Mouse (Mus musculus) embryonic facial prominence, embryonic 10.5 days (tissue): ENCODE measurements at regions not wholly inside any gene's neighbourhood (a gene's known extent, or its start where the extent isn't known, plus 50 kb on each side); places are given as distances from the start of the nearest gene placed in this dataset.

Source experiments
- DNase-seq: peaks from one replicate; pipeline ENCODE4 v3.0.0-alpha.2; 2017; ENCODE audit warnings: low spot score
- H3K27ac ChIP-seq: fragments of 300-500 bp; sonication (generic); replicated peaks from 2 replicates; pipeline ENCODE4 v1.5.1; 2016; ENCODE audit warnings: mild to moderate bottlenecking
- H3K27me3 ChIP-seq: fragments of 300-500 bp; sonication (generic); replicated peaks from 2 replicates; pipeline ENCODE4 v1.6.1; 2016; ENCODE audit warnings: low read depth, mild to moderate bottlenecking; ENCODE audit not compliant: poor library complexity, severe bottlenecking
- H3K36me3 ChIP-seq: fragments of 300-500 bp; sonication (generic); replicated peaks from 2 replicates; pipeline ENCODE4 v1.6.1; 2016; ENCODE audit warnings: mild to moderate bottlenecking, moderate library complexity
- H3K4me1 ChIP-seq: fragments of 300-500 bp; sonication (generic); 2 replicates; pipeline ENCODE4 v1.6.1; 2016
- H3K4me3 ChIP-seq: fragments of 300-500 bp; sonication (generic); 2 replicates; pipeline ENCODE4 v1.5.1; 2016; ENCODE audit warnings: mild to moderate bottlenecking, moderate library complexity
- H3K9me3 ChIP-seq: fragments of 300-500 bp; sonication (generic); 2 replicates; pipeline ENCODE4 v1.6.1; 2016; ENCODE audit warnings: mild to moderate bottlenecking
- WGBS: fragments of 180-500 bp; shearing (Covaris S2); methylation state at CpG from one replicate; pipeline ENCODE4 v1.1.7; 2016; 5-methylcytosine and 5-hydroxymethylcytosine counted together

DNA sequence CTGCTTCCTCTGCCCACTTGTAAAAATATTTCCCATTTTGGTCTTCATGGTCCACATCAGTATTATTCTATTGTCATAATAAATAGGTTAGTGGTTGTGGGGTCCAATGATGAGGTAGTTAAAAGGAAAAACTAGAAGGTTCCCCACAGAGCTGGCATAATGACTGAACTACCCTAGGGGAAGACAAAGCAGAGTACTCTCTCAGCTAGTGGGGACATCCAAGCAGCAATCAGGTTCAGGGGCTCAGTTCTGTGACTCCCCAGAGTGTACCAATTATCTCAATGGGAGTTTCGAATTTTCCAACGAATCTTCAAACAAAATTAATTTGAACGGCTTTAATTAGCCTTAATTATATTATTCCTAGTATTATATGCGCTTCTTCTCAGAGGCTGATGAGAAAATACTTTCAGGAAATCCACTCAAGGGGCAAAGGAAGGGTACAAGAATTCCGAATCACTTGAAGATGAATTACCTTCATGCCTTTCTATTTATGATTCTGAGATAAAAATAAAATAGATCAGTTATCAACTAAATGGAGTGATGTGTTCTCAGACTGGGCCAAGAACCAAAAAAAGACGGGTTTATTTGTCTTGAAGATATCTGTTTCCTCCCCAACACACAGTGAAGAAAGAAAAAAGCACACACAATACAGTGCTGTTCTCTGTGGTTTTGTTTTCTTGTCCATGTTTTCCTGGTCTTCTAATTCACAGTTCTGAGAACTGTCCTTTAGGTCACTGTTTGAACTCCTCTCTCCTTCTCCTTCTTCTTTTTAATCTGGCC, 392.7 kb downstream of the Nuf2 start:
- Histone ChIP-seq H3K36me3 (no peaks in the 10 kb centered on the region), H3K4me3 (no peak overlapping the region), H3K9me3 (no peaks in the 10 kb centered on the region), H3K27ac (no peak overlapping the region), H3K27me3 (no peaks in the 10 kb centered on the region), H3K4me1 (peaks cover 3% of the 10 kb centered on the region; the same call in 1 of the 2 replicates)
- DNase-seq: no peak
- 60% methylated on average over 6 of the region's 6 CpGs for WGBS

DNA sequence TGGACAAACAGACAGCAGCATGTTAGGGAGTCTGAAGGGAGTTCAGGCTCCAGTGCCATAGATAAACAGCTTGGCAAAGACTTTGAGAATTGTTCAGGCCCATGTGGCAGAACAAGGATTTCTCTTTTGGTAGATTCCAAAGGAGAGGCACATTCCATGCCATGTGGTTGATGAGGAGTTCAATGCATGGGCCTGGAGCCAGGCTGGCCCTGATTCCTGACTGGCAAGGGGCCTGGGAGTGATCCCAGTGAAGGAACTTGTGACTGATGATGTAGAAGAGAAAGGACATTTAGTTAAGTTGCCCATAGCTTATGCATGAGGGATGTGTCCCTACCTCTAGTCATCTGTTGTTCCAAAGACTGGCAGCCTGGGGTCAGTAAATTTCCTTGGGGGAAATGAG, 395.7 kb downstream of the Nuf2 start:
- Histone ChIP-seq H3K27me3 (no peaks in the 10 kb centered on the region), H3K4me1 (peaks cover 3% of the 10 kb centered on the region; the same call in 1 of the 2 replicates), H3K9me3 (no peaks in the 10 kb centered on the region), H3K4me3 (no peak overlapping the region), H3K27ac (no peak overlapping the region), H3K36me3 (no peaks in the 10 kb centered on the region)
- DNase-seq: no peak

DNA sequence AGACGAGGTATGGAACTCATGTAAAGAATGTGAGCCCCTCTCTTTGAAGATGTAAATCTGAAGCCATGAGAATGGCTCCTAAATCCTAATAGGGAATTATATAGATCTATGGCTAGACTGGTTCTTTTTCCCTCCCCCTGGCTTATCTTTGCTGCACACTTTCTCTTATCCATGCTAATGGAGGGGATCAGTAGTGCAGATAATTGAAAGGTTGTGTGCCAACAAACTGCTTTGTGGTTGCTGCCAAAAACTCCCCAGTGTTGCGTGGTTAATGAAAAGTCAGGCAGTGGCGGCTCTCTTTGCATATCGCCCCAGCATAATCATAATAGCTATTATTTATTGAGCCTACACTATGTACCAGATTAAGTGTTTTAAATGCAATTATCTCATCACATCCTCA, 427.6 kb downstream of the Nuf2 start:
- Histone ChIP-seq H3K36me3 (no peaks in the 10 kb centered on the region), H3K27ac (no peak overlapping the region), H3K27me3 (no peaks in the 10 kb centered on the region), H3K9me3 (no peaks in the 10 kb centered on the region), H3K4me3 (no peak overlapping the region), H3K4me1 (no peaks in the 10 kb centered on the region)
- WGBS: 70% methylated on average over 4 of the region's 4 CpGs
- no peak for DNase-seq

DNA sequence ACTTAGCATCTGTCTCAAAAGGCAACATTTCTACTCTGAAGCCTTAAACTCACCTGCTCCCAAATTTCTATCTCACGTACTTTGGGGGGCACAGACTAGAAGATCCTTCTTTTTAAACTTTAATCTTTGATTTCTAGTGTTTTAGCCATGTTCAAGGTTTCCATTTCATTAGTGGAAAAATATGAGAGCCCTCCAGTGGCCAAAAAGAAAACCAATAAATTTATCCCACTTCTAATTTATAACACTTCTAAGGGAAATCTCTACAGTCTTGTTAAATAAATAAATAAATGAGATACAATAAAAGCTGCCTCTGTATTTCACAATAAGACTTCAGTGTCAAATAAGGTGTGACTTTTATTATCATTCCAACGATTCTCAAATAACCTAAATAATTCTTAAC, 428.2 kb downstream of the Nuf2 start:
- WGBS: 87% methylated on average over 2 of the region's 2 CpGs
- H3K27ac ChIP-seq: no peak overlapping the region
- H3K36me3 ChIP-seq: no peaks in the 10 kb centered on the region

DNA sequence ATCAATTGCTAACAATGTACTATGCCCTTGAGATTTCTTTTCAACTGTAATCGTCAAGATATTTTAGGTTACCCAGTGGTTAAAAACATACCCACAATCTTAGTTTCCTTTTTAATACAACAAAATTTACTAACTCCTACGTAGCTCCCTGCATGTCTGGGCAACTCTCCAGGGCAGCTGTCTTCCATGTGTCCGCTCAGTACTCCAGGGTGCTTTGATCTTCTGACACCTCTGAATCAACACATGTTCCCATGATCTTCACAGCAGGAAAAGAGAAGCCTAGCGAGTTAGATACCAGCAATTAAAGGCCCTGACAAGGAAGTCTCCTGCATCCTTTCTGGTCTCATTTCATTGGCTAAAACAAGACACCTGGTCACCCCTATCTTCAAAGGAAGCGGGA, 432.0 kb downstream of the Nuf2 start:
- no peak for DNase-seq
- WGBS: 74% methylated on average over 5 of the region's 5 CpGs
- H3K27me3 ChIP-seq: no peaks in the 10 kb centered on the region
- H3K27ac ChIP-seq: no peak overlapping the region
- H3K4me3 ChIP-seq: no peak overlapping the region
- no peaks in the 10 kb centered on the region for H3K9me3 ChIP-seq
- H3K4me1 ChIP-seq: peaks cover 11% of the 10 kb centered on the region
- H3K36me3 ChIP-seq: no peaks in the 10 kb centered on the region

More for the DNA sequence above, 428.2 kb downstream of the Nuf2 start:
- Histone ChIP-seq H3K4me3 (no peak overlapping the region), H3K4me1 (no peaks in the 10 kb centered on the region), H3K9me3 (no peaks in the 10 kb centered on the region), H3K27me3 (no peaks in the 10 kb centered on the region)
- DNase-seq: no peak

DNA sequence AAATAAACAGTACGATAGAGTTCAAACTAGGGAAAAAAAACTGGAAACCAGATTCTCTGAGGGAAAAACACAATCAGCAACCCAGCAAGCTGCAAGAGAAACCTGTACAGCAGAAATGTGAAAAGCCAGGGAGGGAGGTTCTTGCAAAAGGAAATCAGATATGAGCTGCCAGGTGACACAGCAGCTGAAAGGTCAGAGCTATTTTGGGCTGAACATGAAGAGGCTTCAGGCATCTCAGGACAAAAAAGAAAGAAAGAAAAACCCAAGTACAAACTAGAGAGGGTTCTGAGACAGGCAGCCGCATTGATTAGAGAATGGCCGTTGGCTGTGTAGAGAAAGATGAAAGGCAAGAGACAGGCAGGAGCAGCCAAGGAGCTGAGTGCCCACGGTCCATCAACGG, 434.5 kb downstream of the Nuf2 start:
- Histone ChIP-seq H3K36me3 (no peaks in the 10 kb centered on the region), H3K27ac (no peak overlapping the region; the same call in 1 of the 2 replicates), H3K4me1 (peaks cover 11% of the 10 kb centered on the region), H3K4me3 (no peak overlapping the region), H3K9me3 (no peaks in the 10 kb centered on the region), H3K27me3 (no peaks in the 10 kb centered on the region)
- 61% methylated on average over 5 of the region's 5 CpGs for WGBS
- DNase-seq: peak; percentile 18

DNA sequence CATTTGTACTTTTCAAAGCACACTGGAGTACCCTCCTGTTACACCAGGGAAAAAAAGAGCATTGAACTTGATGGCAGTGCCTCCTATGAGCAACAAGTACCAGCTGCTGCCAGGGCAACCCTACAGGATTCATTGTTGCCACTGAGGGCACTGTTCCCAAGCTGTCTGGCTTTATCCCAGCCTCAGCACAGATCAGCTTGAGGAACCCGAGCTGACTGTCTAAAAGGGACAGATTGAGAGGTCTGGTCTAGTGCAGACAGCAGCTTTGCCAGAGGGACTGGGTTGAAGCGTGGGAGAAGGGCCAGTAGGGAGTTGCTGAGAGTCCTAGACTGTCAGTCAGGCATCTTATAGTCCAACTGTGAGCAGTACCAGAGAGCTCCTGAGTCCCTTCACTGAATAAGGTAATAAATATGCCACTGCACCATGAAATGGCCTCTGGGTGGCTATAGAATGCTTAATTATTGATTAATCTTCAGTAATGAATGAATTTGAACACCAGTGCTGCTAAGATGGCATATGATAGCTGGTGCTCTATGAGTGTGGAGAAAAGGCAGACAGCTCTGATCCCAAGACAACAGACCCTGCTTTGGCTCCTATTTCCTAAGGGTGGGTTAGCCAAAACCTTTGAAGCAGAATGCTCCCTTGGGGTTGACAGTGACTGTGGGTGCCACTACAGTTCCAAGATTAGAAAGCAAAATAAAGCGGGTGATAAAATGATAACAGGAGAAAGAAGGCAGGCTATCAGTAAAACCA, 437.5 kb downstream of the Nuf2 start:
- H3K9me3 ChIP-seq: no peaks in the 10 kb centered on the region
- no peak overlapping the region for H3K4me3 ChIP-seq
- no peak for DNase-seq
- H3K27me3 ChIP-seq: no peaks in the 10 kb centered on the region
- H3K4me1 ChIP-seq: peaks cover 11% of the 10 kb centered on the region
- no peaks in the 10 kb centered on the region for H3K36me3 ChIP-seq
- WGBS: 74% methylated on average over 3 of the region's 3 CpGs
- H3K27ac ChIP-seq: no peak overlapping the region

DNA sequence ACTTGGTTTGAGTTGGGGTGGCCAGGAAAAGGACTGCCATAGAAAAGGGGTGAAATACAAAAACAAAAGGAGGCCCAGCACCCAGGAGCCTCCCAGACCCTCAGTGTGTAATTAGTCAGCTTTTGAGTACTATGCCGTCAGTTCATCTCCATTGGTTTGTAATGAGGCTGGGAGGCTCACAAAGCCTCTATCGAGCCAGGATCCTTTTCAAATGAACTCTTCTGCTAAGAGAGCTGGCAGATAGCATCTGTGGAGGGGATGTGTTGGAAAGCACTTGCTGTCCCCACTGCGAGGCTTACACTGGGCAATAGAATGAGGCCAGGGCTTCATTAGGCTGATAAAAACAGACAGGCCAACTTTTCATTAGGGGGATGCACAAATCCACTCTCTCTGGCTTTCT, 445.2 kb downstream of the Nuf2 start:
- H3K27ac ChIP-seq: no peak overlapping the region
- DNase-seq: no peak
- WGBS: 73% methylated on average over 3 of the region's 3 CpGs
- H3K36me3 ChIP-seq: no peaks in the 10 kb centered on the region
- H3K9me3 ChIP-seq: no peaks in the 10 kb centered on the region
- no peaks in the 10 kb centered on the region for H3K27me3 ChIP-seq
- no peak overlapping the region for H3K4me3 ChIP-seq
- no peaks in the 10 kb centered on the region for H3K4me1 ChIP-seq

DNA sequence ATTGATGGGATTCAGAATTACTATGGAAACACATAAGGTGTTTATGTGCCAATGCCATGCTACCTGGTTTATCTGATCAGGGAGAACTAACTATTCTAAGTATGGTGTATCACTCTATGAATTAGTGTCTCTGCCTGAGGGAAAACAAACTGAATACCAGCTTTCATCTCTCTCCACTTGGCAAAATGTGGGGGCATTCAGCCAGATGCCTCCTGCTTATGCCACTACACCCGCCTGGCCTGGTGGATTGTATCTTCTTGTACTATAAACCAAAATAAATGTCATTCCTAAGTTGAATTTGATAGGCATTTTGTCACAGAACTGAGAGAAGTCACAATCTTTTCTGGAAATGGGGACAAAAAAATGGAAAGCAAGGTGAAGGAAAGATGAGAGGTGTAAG, 450.6 kb downstream of the Nuf2 start:
- Histone ChIP-seq H3K4me3 (no peak overlapping the region), H3K27ac (no peak overlapping the region), H3K4me1 (peaks cover under 1% of the 10 kb centered on the region; the same call in 1 of the 2 replicates), H3K36me3 (no peaks in the 10 kb centered on the region), H3K27me3 (no peaks in the 10 kb centered on the region), H3K9me3 (no peaks in the 10 kb centered on the region)
- DNase-seq: no peak
- WGBS: 86% methylated on average over 1 of the region's 1 CpGs

DNA sequence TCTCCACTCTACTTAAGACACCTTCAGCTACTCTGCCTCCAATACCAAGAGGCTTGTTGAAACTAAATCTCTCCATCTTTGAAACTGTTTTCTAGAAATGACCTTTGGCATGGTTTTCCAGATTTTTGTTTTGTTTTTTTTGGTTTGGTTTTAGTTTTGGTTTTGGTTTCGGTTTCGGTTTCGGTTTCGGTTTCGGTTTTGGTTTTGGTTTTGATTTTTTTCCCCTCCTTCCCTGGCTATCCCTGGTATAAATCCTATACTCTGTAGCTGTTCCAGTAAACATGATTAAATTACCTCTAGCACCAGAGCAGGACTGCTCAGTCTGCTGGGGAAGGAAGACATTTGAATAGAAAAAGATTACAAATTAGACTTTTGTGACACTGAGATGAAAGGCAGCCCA, 454.0 kb downstream of the Nuf2 start:
- Histone ChIP-seq H3K27ac (no peak overlapping the region), H3K4me1 (peaks cover 3% of the 10 kb centered on the region; the same call in 1 of the 2 replicates), H3K4me3 (no peak overlapping the region), H3K36me3 (no peaks in the 10 kb centered on the region), H3K9me3 (no peaks in the 10 kb centered on the region), H3K27me3 (no peaks in the 10 kb centered on the region)
- no peak for DNase-seq
- 96% methylated on average over 5 of the region's 5 CpGs for WGBS

DNA sequence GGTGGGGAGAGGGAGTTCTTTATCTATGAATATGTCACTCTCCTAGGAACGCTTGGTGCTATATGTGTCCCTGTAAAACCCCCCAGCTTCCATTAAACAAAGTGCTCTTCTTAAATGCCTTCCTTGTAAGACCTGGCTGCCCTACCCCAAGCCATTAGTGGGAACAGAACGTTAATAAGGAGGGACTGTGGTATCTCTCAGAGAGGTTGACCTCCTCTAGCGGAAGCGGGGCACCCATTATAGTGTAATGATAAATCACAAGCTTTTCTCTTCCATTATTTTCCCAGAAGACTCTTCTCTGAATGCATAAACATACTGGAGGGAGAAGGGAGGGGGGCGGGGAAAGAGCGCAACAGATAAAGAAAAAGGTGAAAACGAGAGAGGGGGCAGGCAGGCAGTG, 455.3 kb downstream of the Nuf2 start:
- no peak overlapping the region for H3K27ac ChIP-seq
- no peaks in the 10 kb centered on the region for H3K27me3 ChIP-seq
- H3K4me1 ChIP-seq: peaks cover 3% of the 10 kb centered on the region; the same call in 1 of the 2 replicates
- H3K36me3 ChIP-seq: no peaks in the 10 kb centered on the region
- no peaks in the 10 kb centered on the region for H3K9me3 ChIP-seq
- 77% methylated on average over 7 of the region's 7 CpGs for WGBS
- no peak for DNase-seq
- no peak overlapping the region for H3K4me3 ChIP-seq

DNA sequence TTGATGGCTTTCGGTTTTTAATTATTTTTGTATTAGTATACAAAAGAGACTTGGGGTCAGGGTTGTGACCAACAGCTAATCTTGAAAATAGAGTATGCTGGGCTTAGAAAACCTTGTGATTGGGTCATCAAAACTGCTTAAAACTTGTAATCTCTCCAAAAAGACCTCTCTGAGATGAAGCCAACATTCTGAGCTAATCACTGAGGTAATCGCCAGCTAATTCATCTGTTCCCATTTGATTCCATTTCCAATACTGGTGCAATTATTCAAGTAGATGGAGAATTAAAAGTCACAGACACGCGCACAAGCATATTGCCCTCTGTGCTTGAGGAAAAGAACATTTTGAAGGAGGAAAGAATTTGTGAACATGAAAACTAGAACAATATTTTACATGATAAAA, 459.9 kb downstream of the Nuf2 start:
- H3K36me3 ChIP-seq: no peaks in the 10 kb centered on the region
- WGBS: 92% methylated on average over 4 of the region's 4 CpGs

DNA sequence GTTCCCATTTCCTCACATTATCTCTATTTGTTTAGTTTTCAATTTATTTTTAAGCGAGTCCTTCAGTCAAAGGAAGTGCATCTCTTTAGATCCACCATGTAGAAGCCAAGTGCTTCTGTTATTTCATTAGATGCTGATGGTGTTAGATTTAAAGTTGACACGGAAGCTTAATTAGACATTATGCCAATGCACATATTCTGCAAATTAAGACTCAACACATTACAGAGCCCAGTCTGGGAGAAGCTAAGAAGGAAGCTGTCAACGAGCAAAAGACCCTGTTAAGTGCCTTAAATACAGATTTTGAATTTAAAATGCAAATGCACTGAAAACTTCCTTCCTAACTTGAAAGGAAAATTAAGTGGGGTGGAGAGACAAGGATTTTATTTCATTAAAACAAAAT, 461.6 kb downstream of the Nuf2 start:
- DNase-seq: no peak
- H3K4me3 ChIP-seq: no peak overlapping the region
- H3K9me3 ChIP-seq: no peaks in the 10 kb centered on the region
- no peaks in the 10 kb centered on the region for H3K36me3 ChIP-seq
- H3K4me1 ChIP-seq: no peaks in the 10 kb centered on the region
- H3K27ac ChIP-seq: no peak overlapping the region
- H3K27me3 ChIP-seq: no peaks in the 10 kb centered on the region
- 84% methylated on average over 3 of the region's 3 CpGs for WGBS

More for the DNA sequence above, 459.9 kb downstream of the Nuf2 start:
- Histone ChIP-seq H3K9me3 (no peaks in the 10 kb centered on the region), H3K4me3 (no peak overlapping the region), H3K4me1 (peaks cover 3% of the 10 kb centered on the region; the same call in 1 of the 2 replicates), H3K27ac (no peak overlapping the region), H3K27me3 (no peaks in the 10 kb centered on the region)
- DNase-seq: no peak
